Mouse (Mus musculus) myocyte (in vitro differentiated cells): ENCODE measurements around the gene Tpm3. TPM values are rescaled to one million over a fixed set of nuclear protein-coding genes. Genes with fewer than 3 reads are reported as not detected.

Experiments used
- H3K27me3 ChIP-seq: one replicate; pipeline ENCODE4 v1.6.1; 2011; ENCODE audit not compliant: control insufficient read depth, insufficient read depth, insufficient read length
- H3K36me3 ChIP-seq: one replicate; pipeline ENCODE4 v1.6.1; 2011; ENCODE audit not compliant: control insufficient read depth, insufficient read depth
- H3K4me2 ChIP-seq: one replicate; pipeline ENCODE4 v1.6.1; 2011; ENCODE audit warnings: low read depth, control low read depth
- H3K4me3 ChIP-seq: one replicate; pipeline ENCODE4 v1.5.1; 2011; ENCODE audit warnings: mild to moderate bottlenecking, control low read depth, moderate library complexity
- H3K79me2 ChIP-seq: one replicate; pipeline ENCODE4 v1.6.1; 2011; ENCODE audit not compliant: control insufficient read depth, insufficient read depth
- H3ac ChIP-seq: one replicate; pipeline ENCODE4 v1.6.1; 2011; ENCODE audit not compliant: control insufficient read depth, insufficient read length
- CEBPB ChIP-seq: IDR thresholded peaks from 2 replicates; pipeline ENCODE4 v1.6.1; 2011; ENCODE audit warnings: mild to moderate bottlenecking, moderate library complexity; ENCODE audit not compliant: poor library complexity, insufficient read depth, severe bottlenecking
- E2F4 ChIP-seq: IDR thresholded peaks from one replicate; pipeline ENCODE4 v1.6.1; 2011; ENCODE audit warnings: mild to moderate bottlenecking, control low read depth, moderate library complexity; ENCODE audit not compliant: insufficient read depth
- MAX ChIP-seq: IDR thresholded peaks from one replicate; pipeline ENCODE4 v1.6.1; 2011; ENCODE audit warnings: low read depth, mild to moderate bottlenecking, control low read depth
- MYOD1 ChIP-seq, 3 experiments: IDR thresholded peaks; one replicate each; pipeline ENCODE4 v1.6.1; 2011; ENCODE audit warnings: control low read depth in 2 of 3, low read depth in 2 of 3, mild to moderate bottlenecking in 2 of 3, moderate library complexity in 1 of 3; ENCODE audit not compliant: insufficient read length in 2 of 3, control insufficient read depth in 1 of 3
- MYOG ChIP-seq, 3 experiments: IDR thresholded peaks; one replicate each; pipeline ENCODE4 v1.6.1; 2011; ENCODE audit warnings: control low read depth in 2 of 3, low read depth in 2 of 3, mild to moderate bottlenecking in 2 of 3; ENCODE audit not compliant: insufficient read length in 2 of 3, control insufficient read depth in 1 of 3, insufficient read depth in 1 of 3
- POLR2A ChIP-seq: IDR thresholded peaks from one replicate; pipeline ENCODE4 v1.6.1; 2011; ENCODE audit warnings: low read depth, mild to moderate bottlenecking, control low read depth, moderate library complexity; ENCODE audit not compliant: insufficient read length
- POLR2AphosphoS2 ChIP-seq: IDR thresholded peaks from one replicate; pipeline ENCODE4 v1.6.1; 2011; ENCODE audit warnings: low read depth, control low read depth; ENCODE audit not compliant: insufficient read length
- REST ChIP-seq: IDR thresholded peaks from one replicate; pipeline ENCODE4 v1.6.1; 2011; ENCODE audit warnings: mild to moderate bottlenecking, control low read depth, moderate library complexity; ENCODE audit not compliant: insufficient read depth, insufficient read length
- SRF ChIP-seq: IDR thresholded peaks from one replicate; pipeline ENCODE4 v1.6.1; 2011; ENCODE audit warnings: low read depth; ENCODE audit not compliant: control insufficient read depth, insufficient read length
- TCF12 ChIP-seq: IDR thresholded peaks from one replicate; pipeline ENCODE4 v1.6.1; 2011; ENCODE audit warnings: mild to moderate bottlenecking, control low read depth; ENCODE audit not compliant: poor library complexity, insufficient read depth, severe bottlenecking
- TCF3 ChIP-seq: IDR thresholded peaks from one replicate; pipeline ENCODE4 v1.6.1; 2011; ENCODE audit warnings: low read depth, control low read depth; ENCODE audit not compliant: insufficient read length
- USF1 ChIP-seq: IDR thresholded peaks from one replicate; pipeline ENCODE4 v1.6.1; 2011; ENCODE audit warnings: low read depth, mild to moderate bottlenecking, control low read depth, moderate library complexity
- polyA plus RNA-seq: library from polyadenylated mRNA; unstranded; fragments of >200 nt; fragmentation: generic; extraction: Trizol; gene quantifications from one replicate; pipeline ENCODE4 v1.2.1, GENCODE M21; 2012; ENCODE audit warnings: missing spikeins

The Tpm3 gene
- polyA plus RNA-seq, 1 experiment = 290 TPM

- Histone ChIP-seq H3K4me3 (no peak overlapping the region), H3K36me3 (no peaks in the 10 kb centered on the region), H3ac (no peak overlapping the region), H3K27me3 (no peaks in the 10 kb centered on the region), H3K4me2 (no peak overlapping the region), H3K79me2 (no peaks in the 10 kb centered on the region)
- TF ChIP-seq REST = no peak
- TF ChIP-seq SRF = no peak
- TF ChIP-seq USF1 = no peak
- no peak for TF ChIP-seq MYOD1 (IDR thresholded peaks at IDR 0.05; ENCODE audit: control insufficient read depth in 1 of 3, insufficient read length in 2 of 3, low read depth in 2 of 3)
- no peak for TF ChIP-seq TCF3
- TF ChIP-seq POLR2AphosphoS2 = no peak
- no peak for TF ChIP-seq TCF12
- TF ChIP-seq MAX = no peak
- TF ChIP-seq CEBPB = no peak
Measured at GRCm38 (mm10) chr3:90136660-90137059, 64.2 kb downstream of the Tpm3 start.

- Histone ChIP-seq H3K27me3 (no peaks in the 10 kb centered on the region), H3K4me2 (no peak overlapping the region), H3K4me3 (no peak overlapping the region), H3K79me2 (no peaks in the 10 kb centered on the region), H3ac (no peak overlapping the region), H3K36me3 (no peaks in the 10 kb centered on the region)
- TF ChIP-seq POLR2AphosphoS2 (no peak), TCF3 (no peak), USF1 (no peak), MYOG (IDR thresholded peaks at IDR 0.05; ENCODE audit: control insufficient read depth in 1 of 3, insufficient read depth in 1 of 3, insufficient read length in 2 of 3, low read depth in 2 of 3) (no peak), MYOD1 (IDR thresholded peaks at IDR 0.05; ENCODE audit: control insufficient read depth in 1 of 3, insufficient read length in 2 of 3, low read depth in 2 of 3) (no peak), REST (no peak), POLR2A (no peak), CEBPB (no peak), E2F4 (no peak), SRF (no peak), TCF12 (no peak), MAX (no peak)
Measured at GRCm38 (mm10) chr3:90137606-90138005, 65.2 kb downstream of the Tpm3 start.

- H3K4me2 ChIP-seq = no peak overlapping the region
- H3K36me3 ChIP-seq = no peaks in the 10 kb centered on the region
- H3ac ChIP-seq = no peak overlapping the region
- H3K27me3 ChIP-seq = no peaks in the 10 kb centered on the region
- H3K4me3 ChIP-seq = no peak overlapping the region
- no peaks in the 10 kb centered on the region for H3K79me2 ChIP-seq
- no peak for TF ChIP-seq REST
- no peak for TF ChIP-seq MAX
Measured at GRCm38 (mm10) chr3:90139962-90140361, 67.5 kb downstream of the Tpm3 start.

- no peak overlapping the region for H3K4me3 ChIP-seq
- no peaks in the 10 kb centered on the region for H3K27me3 ChIP-seq
- no peaks in the 10 kb centered on the region for H3K79me2 ChIP-seq
- no peak overlapping the region for H3K4me2 ChIP-seq
- no peaks in the 10 kb centered on the region for H3K36me3 ChIP-seq
- no peak for TF ChIP-seq REST
- no peak for TF ChIP-seq TCF3
- no peak for TF ChIP-seq POLR2AphosphoS2
- no peak for TF ChIP-seq MAX
- TF ChIP-seq MYOD1 (IDR thresholded peaks at IDR 0.05; ENCODE audit: control insufficient read depth in 1 of 3, insufficient read length in 2 of 3, low read depth in 2 of 3) = no peak
- no peak for TF ChIP-seq USF1
- TF ChIP-seq CEBPB = no peak
- no peak for TF ChIP-seq MYOG (IDR thresholded peaks at IDR 0.05; ENCODE audit: control insufficient read depth in 1 of 3, insufficient read depth in 1 of 3, insufficient read length in 2 of 3, low read depth in 2 of 3)
- TF ChIP-seq SRF = no peak
- TF ChIP-seq POLR2A = no peak
- TF ChIP-seq TCF12 = no peak
- no peak for TF ChIP-seq E2F4
- H3ac ChIP-seq = no peak overlapping the region
Measured at GRCm38 (mm10) chr3:90145461-90145860, 73.0 kb downstream of the Tpm3 start.

GRCm38 (mm10) chr3:90146651-90147050 lies 74.2 kb downstream of the Tpm3 start:
- Histone ChIP-seq H3K4me2 (no peak overlapping the region), H3K4me3 (no peak overlapping the region), H3K27me3 (no peaks in the 10 kb centered on the region), H3K36me3 (no peaks in the 10 kb centered on the region), H3K79me2 (no peaks in the 10 kb centered on the region), H3ac (no peak overlapping the region)
- TF ChIP-seq MYOD1 (IDR thresholded peaks at IDR 0.05; ENCODE audit: control insufficient read depth in 1 of 3, insufficient read length in 2 of 3, low read depth in 2 of 3) = no peak
- TF ChIP-seq E2F4 = no peak
- TF ChIP-seq POLR2AphosphoS2 = no peak
- no peak for TF ChIP-seq MYOG (IDR thresholded peaks at IDR 0.05; ENCODE audit: control insufficient read depth in 1 of 3, insufficient read depth in 1 of 3, insufficient read length in 2 of 3, low read depth in 2 of 3)
- no peak for TF ChIP-seq TCF12
- TF ChIP-seq CEBPB = no peak
- no peak for TF ChIP-seq USF1
- TF ChIP-seq POLR2A = no peak
- no peak for TF ChIP-seq REST
- TF ChIP-seq MAX = no peak
- no peak for TF ChIP-seq TCF3

Other genes with a start within 250 kb of the Tpm3 start
- gene She, start 241.3 kb upstream of the Tpm3 start, polyA plus RNA-seq = not detected
- gene Il6ra, start 159.5 kb upstream of the Tpm3 start, polyA plus RNA-seq = 0.91 TPM
- 20.9 TPM for gene Atp8b2, start 109.1 kb upstream of the Tpm3 start, polyA plus RNA-seq
- gene Hax1, start 73.9 kb upstream of the Tpm3 start, polyA plus RNA-seq = 400 TPM
- gene 4933434E20Rik, start 21.0 kb upstream of the Tpm3 start, polyA plus RNA-seq = 83.8 TPM
- 77.5 TPM for gene Ubap2l, start 20.0 kb upstream of the Tpm3 start, polyA plus RNA-seq
- gene Nup210l, start 31.5 kb downstream of the Tpm3 start, polyA plus RNA-seq = 0.35 TPM
- gene Rps27, start 141.0 kb downstream of the Tpm3 start, polyA plus RNA-seq = 3,699 TPM
- gene Rab13, start 141.0 kb downstream of the Tpm3 start, polyA plus RNA-seq = 28.1 TPM
- gene Jtb, start 158.9 kb downstream of the Tpm3 start, polyA plus RNA-seq = 39.9 TPM
- gene Creb3l4, start 170.9 kb downstream of the Tpm3 start, polyA plus RNA-seq = 0.22 TPM
- gene Slc39a1, start 175.5 kb downstream of the Tpm3 start, polyA plus RNA-seq = 111 TPM
- 19.9 TPM for gene Crtc2, start 181.5 kb downstream of the Tpm3 start, polyA plus RNA-seq
- gene Dennd4b, start 192.5 kb downstream of the Tpm3 start, polyA plus RNA-seq = 6.6 TPM
- gene Gatad2b, start 220.5 kb downstream of the Tpm3 start, polyA plus RNA-seq = 14.7 TPM